Mouse (Mus musculus) right cerebral cortex, postnatal 36 days (tissue): ENCODE measurements around the gene Id2.

Experiments
- DNase-seq, 2 experiments: peaks; one replicate each; pipeline ENCODE4 v3.0.0; 2022; ENCODE audit warnings: low spot score in 2 of 2, mixed read lengths in 1 of 2

Id2 gene

DNA sequence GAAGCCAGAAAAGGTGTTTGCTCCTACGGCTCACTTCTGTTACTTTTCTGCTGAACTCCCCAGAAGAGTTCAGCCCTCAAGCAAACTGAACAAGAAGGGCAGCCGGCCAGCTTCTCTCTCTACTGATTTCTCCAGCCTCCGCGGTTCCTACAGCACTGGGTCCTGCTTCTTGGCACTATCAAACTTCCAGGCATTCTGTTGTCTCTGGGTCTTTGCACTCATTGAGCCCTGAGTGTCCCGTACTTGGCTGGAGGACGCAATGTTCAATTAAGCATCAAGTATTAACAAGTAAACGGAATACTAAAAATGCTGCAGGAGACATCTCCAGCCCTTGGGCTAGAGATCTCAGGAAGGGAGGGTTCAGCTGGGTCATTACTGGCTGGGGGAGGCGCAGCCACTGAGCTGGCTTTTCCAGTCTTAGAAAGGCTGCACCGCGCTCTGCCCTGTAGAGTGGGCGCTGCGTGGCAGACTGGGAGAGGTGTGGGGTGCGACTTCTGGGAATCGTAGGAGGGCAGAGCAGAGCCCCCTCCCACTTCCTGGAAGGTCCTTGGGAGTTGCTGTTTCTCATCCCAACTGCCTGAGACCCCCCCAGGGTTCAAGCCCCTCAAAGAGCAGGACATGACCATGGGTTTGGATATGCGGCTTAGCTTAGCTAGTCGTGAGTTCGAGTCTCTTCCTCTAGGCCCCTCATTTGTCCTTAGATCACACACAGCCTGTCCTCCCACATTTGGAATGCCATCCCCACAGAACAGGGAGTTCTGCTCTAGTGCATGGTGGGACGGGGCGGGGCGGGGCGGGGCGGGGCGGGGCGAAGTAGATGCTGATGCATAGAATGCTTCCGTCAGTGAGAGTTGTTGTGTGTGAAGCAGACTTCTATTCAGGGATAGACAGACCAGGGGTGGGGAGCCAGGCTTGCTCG, 13.4 kb downstream of the Id2 start:
- DNase-seq, result no peak

GRCm38 (mm10) chr12:25074344-25074743, 22.6 kb downstream of the Id2 start:
- no peak for DNase-seq

DNA sequence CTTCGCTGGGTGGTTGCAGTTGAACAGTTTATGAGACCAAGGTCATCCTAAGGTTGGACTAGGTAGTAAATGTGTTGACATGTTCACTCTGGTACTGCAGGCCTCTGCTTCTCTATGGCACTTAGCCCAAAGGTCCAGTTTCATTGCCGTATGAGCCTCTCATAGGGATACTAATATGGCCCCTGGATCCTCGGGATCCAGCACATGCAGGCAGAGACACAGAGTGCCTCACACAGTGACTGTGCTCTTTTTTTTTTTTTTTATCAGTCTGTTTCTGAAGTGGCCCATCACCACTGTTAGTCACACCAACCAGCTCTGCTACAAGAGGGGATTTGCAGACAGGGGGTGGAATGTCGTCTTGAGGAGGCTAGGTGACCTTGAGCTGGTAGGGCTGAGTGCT, 23.6 kb downstream of the Id2 start:
- no peak for DNase-seq

- no peak for DNase-seq
Measured at GRCm38 (mm10) chr12:25062264-25062663, 34.7 kb downstream of the Id2 start.

DNA sequence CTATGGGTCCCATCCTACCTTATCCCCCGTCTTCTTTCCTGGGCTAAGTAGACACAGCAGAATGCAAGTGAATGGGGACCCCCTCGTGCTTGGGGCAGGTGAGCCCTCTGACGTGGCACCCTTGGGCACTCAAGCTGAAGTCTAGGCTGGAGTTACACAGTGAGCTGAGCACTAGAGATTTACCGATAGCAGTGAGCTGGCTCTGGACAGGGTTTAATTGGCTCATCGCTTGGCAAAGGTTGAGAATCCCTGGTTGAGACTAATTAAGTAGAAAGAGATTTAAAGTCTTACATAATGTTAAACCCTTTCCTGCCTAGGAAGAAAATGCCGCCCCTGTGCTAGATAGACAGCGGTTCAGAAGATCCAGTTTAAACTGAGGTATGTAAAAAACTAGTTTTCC, 36.0 kb downstream of the Id2 start:
- DNase-seq, result no peak

DNA sequence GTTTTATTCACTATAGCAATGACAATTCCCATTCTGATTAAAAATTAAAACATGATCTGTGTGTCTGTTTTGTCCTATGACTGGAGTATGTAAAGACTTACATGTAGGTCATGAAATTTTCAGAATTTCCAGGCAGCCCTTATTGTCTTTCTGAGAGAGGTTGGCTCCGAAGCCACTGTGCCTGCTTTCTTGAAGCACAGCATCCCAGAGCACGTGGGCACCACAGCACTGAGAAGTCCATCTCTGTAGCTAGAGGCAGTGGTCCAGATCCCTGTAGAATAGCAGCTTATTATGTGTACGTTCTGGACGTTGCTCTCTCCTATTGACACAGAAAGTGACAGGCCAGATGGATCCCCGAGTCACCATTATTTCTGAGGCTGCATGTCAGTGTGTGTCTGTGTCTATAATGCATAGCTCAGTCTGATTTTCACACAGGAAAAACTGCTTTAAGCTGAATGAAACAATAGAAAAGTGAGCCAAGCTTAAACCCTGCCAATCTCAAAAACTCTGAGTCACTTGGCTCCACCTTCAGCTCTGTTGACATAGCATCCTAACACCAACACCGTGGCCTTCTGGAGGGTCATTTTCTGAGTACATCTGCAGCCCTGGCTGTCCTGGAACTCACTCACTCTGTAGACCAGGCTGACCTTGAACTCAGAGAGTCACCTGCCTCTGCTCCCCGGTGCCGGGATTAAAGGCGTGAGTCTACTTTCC, 37.3 kb downstream of the Id2 start:
- DNase-seq, result no peak

DNA sequence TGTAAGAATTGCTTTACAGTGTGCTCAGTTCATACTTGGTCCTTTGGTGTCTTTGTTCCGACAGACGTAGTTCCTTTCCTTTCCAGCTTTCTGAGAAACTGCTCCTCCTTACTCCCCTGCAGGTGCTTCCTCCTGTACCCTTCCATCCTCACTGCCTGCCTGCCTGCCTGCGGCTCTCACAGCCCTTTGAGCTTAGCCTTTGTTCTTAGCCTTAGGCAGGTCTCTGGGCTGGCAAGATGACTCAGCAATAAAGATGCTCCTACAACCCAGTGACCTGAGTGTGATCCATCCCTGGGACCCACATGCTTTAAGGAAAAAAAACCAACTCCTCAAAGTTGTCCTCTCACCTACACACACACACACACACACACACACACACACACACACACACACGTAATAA, 42.0 kb downstream of the Id2 start:
- no peak for DNase-seq

- DNase-seq, result no peak
Measured at GRCm38 (mm10) chr12:25054511-25054910, 42.4 kb downstream of the Id2 start.

DNA sequence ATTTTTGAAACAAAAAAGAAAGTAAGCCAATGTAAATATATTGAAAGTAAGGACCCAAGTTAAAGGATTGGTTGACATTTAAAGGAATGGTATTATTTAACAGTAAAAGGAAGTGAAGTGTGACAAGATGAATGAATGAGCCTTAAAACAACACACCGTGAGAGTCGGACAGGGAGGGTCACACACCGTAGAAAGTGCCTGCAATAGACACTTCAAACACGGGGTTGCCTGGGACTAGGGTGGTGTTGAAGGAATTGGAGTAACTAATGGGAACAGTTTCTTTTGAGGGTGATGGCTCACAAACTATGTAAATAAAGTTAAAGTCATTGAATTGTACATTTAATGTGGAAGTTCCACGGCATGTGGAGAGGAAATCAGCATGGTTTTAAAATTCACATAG, 47.7 kb downstream of the Id2 start:
- no peak for DNase-seq

GRCm38 (mm10) chr12:25044579-25044978, 52.4 kb downstream of the Id2 start:
- no peak for DNase-seq

- no peak for DNase-seq
Measured at GRCm38 (mm10) chr12:25044056-25044455, 52.9 kb downstream of the Id2 start.
